Mouse (Mus musculus) liver, adult 2 months (tissue): ENCODE data around the gene Golga2. TPM values are rescaled to one million over a fixed set of nuclear protein-coding genes. Genes with fewer than 3 reads are reported as not detected.

Experiments used
- DNase-seq: peaks from one replicate; pipeline ENCODE4 v3.0.0-alpha.2; 2011; ENCODE audit warnings: low read depth, low spot score; ENCODE audit errors: extremely low read depth
- H3K27ac ChIP-seq: fragments of 200-500 bp; replicated peaks from 2 replicates; pipeline ENCODE4 v1.5.1; 2012; ENCODE audit warnings: low read depth, mild to moderate bottlenecking, control low read depth, inconsistent platforms, low read length; ENCODE audit not compliant: insufficient read depth
- H3K27me3 ChIP-seq: fragments of 200-500 bp; 2 replicates; pipeline ENCODE4 v1.6.1; 2012; ENCODE audit warnings: mild to moderate bottlenecking, moderate library complexity, low read length, inconsistent platforms; ENCODE audit not compliant: control insufficient read depth, insufficient read depth
- H3K36me3 ChIP-seq: fragments of 200-500 bp; 2 replicates; pipeline ENCODE4 v1.6.1; 2012; ENCODE audit warnings: low read length, inconsistent platforms; ENCODE audit not compliant: control insufficient read depth, insufficient read depth
- H3K4me1 ChIP-seq: fragments of 200-500 bp; 2 replicates; pipeline ENCODE4 v1.6.1; 2011; ENCODE audit warnings: low read length; ENCODE audit not compliant: control insufficient read depth, insufficient read depth
- H3K4me3 ChIP-seq: fragments of 200-500 bp; 2 replicates; pipeline ENCODE4 v1.5.1; 2011; ENCODE audit warnings: low read depth, mild to moderate bottlenecking, control low read depth, low read length, moderate library complexity; ENCODE audit not compliant: insufficient read depth
- H3K79me2 ChIP-seq: fragments of 200-500 bp; 2 replicates; pipeline ENCODE4 v1.6.1; 2012; ENCODE audit warnings: inconsistent platforms, mild to moderate bottlenecking, low read length, moderate library complexity; ENCODE audit not compliant: control insufficient read depth, insufficient read depth
- H3K9ac ChIP-seq: fragments of 200-500 bp; 2 replicates; pipeline ENCODE4 v1.6.1; 2012; ENCODE audit warnings: low read depth, mild to moderate bottlenecking, control low read depth, inconsistent platforms, low read length
- CTCF ChIP-seq: fragments of 200-500 bp; IDR thresholded peaks from 2 replicates; pipeline ENCODE4 v1.5.1; 2011; ENCODE audit warnings: low read depth, low read length, control low read depth
- POLR2A ChIP-seq: fragments of 200-500 bp; IDR thresholded peaks from 2 replicates; pipeline ENCODE4 v1.6.1; 2011; ENCODE audit warnings: low read length, control low read depth; ENCODE audit not compliant: insufficient read depth; ENCODE audit errors: extremely low read depth
- WGBS: fragments of 180-500 bp; shearing (Covaris S2); methylation state at CpG from one replicate; pipeline ENCODE4 v1.1.7; 2018; 5-methylcytosine and 5-hydroxymethylcytosine counted together
- polyA plus RNA-seq: library from polyadenylated mRNA; depleted of rRNA; stranded (reverse); fragments of >200 nt; gene quantifications from 2 replicates; pipeline ENCODE4 v1.2.3, GENCODE M21; 2012
- total RNA-seq: library from RNA; depleted of rRNA; stranded (reverse); fragments of >200 nt; gene quantifications from 2 replicates; pipeline ENCODE4 v1.2.3, GENCODE M21; 2014

The Golga2 gene
- total and polyA plus RNA-seq, 2 experiments, result 16.0 to 17.0 TPM

GRCm38 (mm10) chr2:32282727-32283126 lies 4.5 kb upstream of the Golga2 start:
- H3K27me3 ChIP-seq, result no peaks in the 10 kb centered on the region
- TF ChIP-seq CTCF (peak; percentile 91), POLR2A (no peak)
- H3K4me1 ChIP-seq, result peaks cover 11% of the 10 kb centered on the region
- peaks cover 6% of the 10 kb centered on the region; the same call in 1 of the 2 replicates for H3K79me2 ChIP-seq
- peak overlapping the region; percentile 34; the same call in 1 of the 2 replicates for H3K27ac ChIP-seq
- no peak overlapping the region for H3K9ac ChIP-seq
- peaks cover 35% of the 10 kb centered on the region for H3K36me3 ChIP-seq
- H3K4me3 ChIP-seq, result no peak overlapping the region
- peak; percentile 81 for DNase-seq
- 24% methylated on average over 1 of the region's 1 CpGs for WGBS

- Histone ChIP-seq H3K36me3 (peaks cover 26% of the 10 kb centered on the region), H3K4me3 (no peak overlapping the region), H3K27ac (no peak overlapping the region), H3K27me3 (no peaks in the 10 kb centered on the region), H3K9ac (no peak overlapping the region), H3K4me1 (peaks cover 11% of the 10 kb centered on the region), H3K79me2 (peaks cover 11% of the 10 kb centered on the region; the same call in 1 of the 2 replicates)
- DNase-seq, result no peak
- 79% methylated on average over 3 of the region's 3 CpGs for WGBS
- TF ChIP-seq CTCF (no peak), POLR2A (no peak)
Measured at GRCm38 (mm10) chr2:32283986-32284385, 3.2 kb upstream of the Golga2 start.

GRCm38 (mm10) chr2:32287923-32288367 lies 761 bp downstream of the Golga2 start, which contains the start of gene Swi5:
TSS of gene Swi5 (minus strand) at chr2:32288075.
- Histone ChIP-seq H3K9ac (peak within 1 kb of the TSS; percentile 88), H3K27ac (peak within 1 kb of the TSS; percentile 91), H3K36me3 (0 out of 2 replicates have a peak, but pooled peaks cover 4% of the 10 kb centered on the region), H3K79me2 (peaks cover 30% of the 10 kb centered on the region; the same call in 1 of the 2 replicates), H3K4me1 (peaks cover 10% of the 10 kb centered on the region), H3K27me3 (no peaks in the 10 kb centered on the region), H3K4me3 (peak within 1 kb of the TSS; percentile 88)
- WGBS, result under 1% methylated on average over 41 of the region's 41 CpGs
- peak; percentile 96 for DNase-seq
- TF ChIP-seq CTCF, result no peak
- peak; percentile 91 for TF ChIP-seq POLR2A

- peak overlapping the region; percentile 80 for H3K9ac ChIP-seq
- peak overlapping the region; percentile 75 for H3K27ac ChIP-seq
- under 1% methylated on average over 29 of the region's 29 CpGs for WGBS
- peaks cover 30% of the 10 kb centered on the region; the same call in 1 of the 2 replicates for H3K79me2 ChIP-seq
- H3K4me3 ChIP-seq, result peak overlapping the region; percentile 65
- TF ChIP-seq CTCF (no peak), POLR2A (no peak)
- peak; percentile 25 for DNase-seq
- H3K27me3 ChIP-seq, result no peaks in the 10 kb centered on the region
- peaks cover 9% of the 10 kb centered on the region for H3K4me1 ChIP-seq
- H3K36me3 ChIP-seq, result peaks cover 7% of the 10 kb centered on the region; the same call in 1 of the 2 replicates
Measured at GRCm38 (mm10) chr2:32288371-32288931, 1.3 kb downstream of the Golga2 start.

- Histone ChIP-seq H3K36me3 (peaks cover 4% of the 10 kb centered on the region; the same call in 1 of the 2 replicates), H3K4me3 (no peak overlapping the region), H3K79me2 (peaks cover 30% of the 10 kb centered on the region; the same call in 1 of the 2 replicates), H3K4me1 (peaks cover 12% of the 10 kb centered on the region), H3K27me3 (no peaks in the 10 kb centered on the region), H3K9ac (no peak overlapping the region), H3K27ac (no peak overlapping the region)
- peak; percentile 68 for DNase-seq
- TF ChIP-seq CTCF (peak; percentile 42), POLR2A (no peak)
Measured at GRCm38 (mm10) chr2:32289578-32289977, 2.4 kb downstream of the Golga2 start.

GRCm38 (mm10) chr2:32294348-32294747 lies 7.2 kb downstream of the Golga2 start:
- Histone ChIP-seq H3K27me3 (no peaks in the 10 kb centered on the region), H3K79me2 (peaks cover 15% of the 10 kb centered on the region; the same call in 1 of the 2 replicates), H3K4me1 (peaks cover 3% of the 10 kb centered on the region; the same call in 1 of the 2 replicates), H3K4me3 (no peak overlapping the region), H3K27ac (no peak overlapping the region), H3K36me3 (peaks cover 19% of the 10 kb centered on the region), H3K9ac (no peak overlapping the region)
- TF ChIP-seq POLR2A (no peak), CTCF (no peak)
- WGBS, result 31% methylated on average over 8 of the region's 8 CpGs
- peak; percentile 64 for DNase-seq
